Mouse (Mus musculus) liver, embryonic 13.5 days (tissue): ENCODE measurements around the gene Arhgap28. TPM values are rescaled to one million over a fixed set of nuclear protein-coding genes. Genes with fewer than 3 reads are reported as not detected.

ENCODE experiments used
- ATAC-seq: fragments of 200-750 bp; cut with Nextera tagmentation; 2 replicates; pipeline ENCODE4 v1.8.0; 2017; ENCODE audit warnings: low read depth, mild to moderate bottlenecking, moderate number of reproducible peaks, moderate library complexity
- DNase-seq: peaks from one replicate; pipeline ENCODE4 v3.0.0; 2022
- H3K27ac ChIP-seq: fragments of 300-500 bp; sonication (generic); 2 replicates; pipeline ENCODE4 v1.5.1; 2015; ENCODE audit warnings: moderate library complexity, mild to moderate bottlenecking, inconsistent platforms
- H3K27me3 ChIP-seq: fragments of 300-500 bp; sonication (generic); 2 replicates; pipeline ENCODE4 v1.6.1; 2015; ENCODE audit warnings: mild to moderate bottlenecking, inconsistent platforms
- H3K36me3 ChIP-seq: fragments of 300-500 bp; sonication (generic); 2 replicates; pipeline ENCODE4 v1.6.1; 2015; ENCODE audit warnings: mild to moderate bottlenecking, inconsistent platforms
- H3K4me1 ChIP-seq: fragments of 300-500 bp; sonication (generic); replicated peaks from 2 replicates; pipeline ENCODE4 v1.6.1; 2015; ENCODE audit warnings: inconsistent platforms
- H3K4me2 ChIP-seq: fragments of 300-500 bp; sonication (generic); 2 replicates; pipeline ENCODE4 v1.6.1; 2015; ENCODE audit warnings: inconsistent platforms, mild to moderate bottlenecking, moderate library complexity
- H3K4me3 ChIP-seq: fragments of 300-500 bp; sonication (generic); replicated peaks from 2 replicates; pipeline ENCODE4 v1.5.1; 2015; ENCODE audit warnings: mild to moderate bottlenecking, inconsistent platforms
- H3K9ac ChIP-seq: fragments of 300-500 bp; sonication (generic); 2 replicates; pipeline ENCODE4 v1.6.1; 2015; ENCODE audit warnings: mild to moderate bottlenecking, inconsistent platforms
- H3K9me3 ChIP-seq: fragments of 300-500 bp; sonication (generic); replicated peaks from 2 replicates; pipeline ENCODE4 v1.6.1; 2016; ENCODE audit warnings: inconsistent platforms
- WGBS: fragments of 180-500 bp; shearing (Covaris S2); methylation state at CpG from one replicate; pipeline ENCODE4 v1.1.7; 2015; ENCODE audit not compliant: insufficient replicate concordance; 5-methylcytosine and 5-hydroxymethylcytosine counted together
- polyA plus RNA-seq: library from polyadenylated mRNA; unstranded; fragments of >200 nt; fragmentation: Nextera tagmentation; extraction: Ambion mirVana; gene quantifications from 2 replicates; pipeline ENCODE4 v1.2.1, GENCODE M21; 2015

Gene Arhgap28
- polyA plus RNA-seq, 1 experiment from 2014 or later, result 1.8 TPM

- no peak overlapping the region for H3K4me2 ChIP-seq
- peaks cover 12% of the 10 kb centered on the region for H3K4me1 ChIP-seq
- DNase-seq (no peak), ATAC-seq (peak; percentile 59)
- 8% methylated on average over 15 of the region's 15 CpGs for WGBS
- no peak overlapping the region for H3K9ac ChIP-seq
- H3K27me3 ChIP-seq, result no peaks in the 10 kb centered on the region
- H3K4me3 ChIP-seq, result no peak overlapping the region
- no peaks in the 10 kb centered on the region for H3K9me3 ChIP-seq
- H3K36me3 ChIP-seq, result no peaks in the 10 kb centered on the region
- H3K27ac ChIP-seq, result no peak overlapping the region
These were observed 14.8 kb downstream of the Arhgap28 start for GRCm38 (mm10) chr17:67988920-67989621.

GRCm38 (mm10) chr17:67985532-67985931 is 18.4 kb downstream of the Arhgap28 start:
- ATAC-seq (no peak), DNase-seq (no peak)
- Histone ChIP-seq H3K4me1 (peaks cover 12% of the 10 kb centered on the region), H3K4me3 (no peak overlapping the region), H3K36me3 (no peaks in the 10 kb centered on the region), H3K27me3 (no peaks in the 10 kb centered on the region), H3K4me2 (no peak overlapping the region), H3K27ac (no peak overlapping the region), H3K9ac (no peak overlapping the region), H3K9me3 (no peaks in the 10 kb centered on the region)
- 43% methylated on average over 4 of the region's 4 CpGs for WGBS

- H3K4me1 ChIP-seq, result peaks cover 1% of the 10 kb centered on the region; the same call in 1 of the 2 replicates
- 66% methylated on average over 3 of the region's 3 CpGs for WGBS
- ATAC-seq (no peak), DNase-seq (no peak)
- no peak overlapping the region for H3K4me2 ChIP-seq
- no peak overlapping the region for H3K27ac ChIP-seq
- no peaks in the 10 kb centered on the region for H3K27me3 ChIP-seq
- no peaks in the 10 kb centered on the region for H3K36me3 ChIP-seq
- no peaks in the 10 kb centered on the region for H3K9me3 ChIP-seq
- H3K9ac ChIP-seq, result no peak overlapping the region
- H3K4me3 ChIP-seq, result no peak overlapping the region
These were observed 23.3 kb downstream of the Arhgap28 start for GRCm38 (mm10) chr17:67980573-67980972.

- H3K27me3 ChIP-seq, result no peaks in the 10 kb centered on the region
- no peaks in the 10 kb centered on the region for H3K36me3 ChIP-seq
- no peaks in the 10 kb centered on the region for H3K4me1 ChIP-seq
- no peak overlapping the region for H3K27ac ChIP-seq
- DNase-seq (no peak), ATAC-seq (no peak)
- no peak overlapping the region for H3K4me2 ChIP-seq
- 67% methylated on average over 5 of the region's 5 CpGs for WGBS
- no peak overlapping the region for H3K4me3 ChIP-seq
- no peak overlapping the region for H3K9ac ChIP-seq
- no peaks in the 10 kb centered on the region for H3K9me3 ChIP-seq
These were observed 24.7 kb downstream of the Arhgap28 start for GRCm38 (mm10) chr17:67979248-67979647.

- ATAC-seq, result no peak
- Histone ChIP-seq H3K9me3 (no peaks in the 10 kb centered on the region), H3K4me1 (no peaks in the 10 kb centered on the region), H3K9ac (no peak overlapping the region), H3K36me3 (no peaks in the 10 kb centered on the region), H3K27ac (no peak overlapping the region), H3K4me2 (no peak overlapping the region), H3K4me3 (no peak overlapping the region), H3K27me3 (no peaks in the 10 kb centered on the region)
- no peak for DNase-seq
- WGBS, result 46% methylated on average over 3 of the region's 3 CpGs
These were observed 25.1 kb downstream of the Arhgap28 start for GRCm38 (mm10) chr17:67978786-67979185.

GRCm38 (mm10) chr17:67976465-67976864 is 27.5 kb downstream of the Arhgap28 start:
- Histone ChIP-seq H3K4me1 (no peaks in the 10 kb centered on the region), H3K4me2 (no peak overlapping the region), H3K27me3 (no peaks in the 10 kb centered on the region), H3K9me3 (no peaks in the 10 kb centered on the region), H3K4me3 (no peak overlapping the region), H3K36me3 (no peaks in the 10 kb centered on the region), H3K27ac (no peak overlapping the region), H3K9ac (no peak overlapping the region)
- no peak for DNase-seq
- ATAC-seq, result no peak
- 42% methylated on average over 2 of the region's 2 CpGs for WGBS

GRCm38 (mm10) chr17:67976027-67976426 is 27.9 kb downstream of the Arhgap28 start:
- Histone ChIP-seq H3K9ac (no peak overlapping the region), H3K27me3 (no peaks in the 10 kb centered on the region), H3K27ac (no peak overlapping the region), H3K4me3 (no peak overlapping the region), H3K4me2 (no peak overlapping the region), H3K9me3 (no peaks in the 10 kb centered on the region), H3K36me3 (no peaks in the 10 kb centered on the region), H3K4me1 (no peaks in the 10 kb centered on the region)
- ATAC-seq (no peak), DNase-seq (no peak)

GRCm38 (mm10) chr17:67974679-67975078 is 29.2 kb downstream of the Arhgap28 start:
- WGBS, result 31% methylated on average over 2 of the region's 2 CpGs
- Histone ChIP-seq H3K4me2 (no peak overlapping the region), H3K36me3 (no peaks in the 10 kb centered on the region), H3K4me1 (no peaks in the 10 kb centered on the region), H3K27ac (no peak overlapping the region), H3K4me3 (no peak overlapping the region), H3K9ac (no peak overlapping the region), H3K9me3 (no peaks in the 10 kb centered on the region), H3K27me3 (no peaks in the 10 kb centered on the region)
- ATAC-seq (no peak), DNase-seq (no peak)

- no peaks in the 10 kb centered on the region for H3K9me3 ChIP-seq
- H3K36me3 ChIP-seq, result no peaks in the 10 kb centered on the region
- H3K9ac ChIP-seq, result no peak overlapping the region
- H3K27me3 ChIP-seq, result no peaks in the 10 kb centered on the region
- DNase-seq (no peak), ATAC-seq (no peak)
- H3K4me1 ChIP-seq, result no peaks in the 10 kb centered on the region
- 68% methylated on average over 8 of the region's 8 CpGs for WGBS
- no peak overlapping the region for H3K4me2 ChIP-seq
- H3K4me3 ChIP-seq, result no peak overlapping the region
- H3K27ac ChIP-seq, result no peak overlapping the region
These were observed 36.9 kb downstream of the Arhgap28 start for GRCm38 (mm10) chr17:67966853-67967540.

GRCm38 (mm10) chr17:67962858-67963257 is 41.1 kb downstream of the Arhgap28 start:
- no peaks in the 10 kb centered on the region for H3K9me3 ChIP-seq
- ATAC-seq, result no peak
- WGBS, result 56% methylated on average over 6 of the region's 6 CpGs

GRCm38 (mm10) chr17:67962020-67962419 is 41.9 kb downstream of the Arhgap28 start:
- Histone ChIP-seq H3K4me3 (no peak overlapping the region), H3K27ac (no peak overlapping the region), H3K4me2 (no peak overlapping the region), H3K36me3 (no peaks in the 10 kb centered on the region), H3K9me3 (no peaks in the 10 kb centered on the region), H3K9ac (no peak overlapping the region), H3K4me1 (no peaks in the 10 kb centered on the region), H3K27me3 (no peaks in the 10 kb centered on the region)
- WGBS, result 78% methylated on average over 8 of the region's 8 CpGs
- DNase-seq (no peak), ATAC-seq (no peak)

More at GRCm38 (mm10) chr17:67962858-67963257, 41.1 kb downstream of the Arhgap28 start:
- H3K9ac ChIP-seq, result no peak overlapping the region
- no peaks in the 10 kb centered on the region for H3K27me3 ChIP-seq
- no peak overlapping the region for H3K4me2 ChIP-seq
- H3K36me3 ChIP-seq, result no peaks in the 10 kb centered on the region
- H3K4me1 ChIP-seq, result no peaks in the 10 kb centered on the region
- H3K27ac ChIP-seq, result no peak overlapping the region
- DNase-seq, result no peak
- no peak overlapping the region for H3K4me3 ChIP-seq

- DNase-seq (no peak), ATAC-seq (no peak)
- Histone ChIP-seq H3K4me1 (no peaks in the 10 kb centered on the region), H3K4me3 (no peak overlapping the region), H3K9ac (no peak overlapping the region), H3K27me3 (no peaks in the 10 kb centered on the region), H3K27ac (no peak overlapping the region), H3K36me3 (no peaks in the 10 kb centered on the region), H3K4me2 (no peak overlapping the region), H3K9me3 (no peaks in the 10 kb centered on the region)
- WGBS, result 77% methylated on average over 7 of the region's 7 CpGs
These were observed 45.0 kb downstream of the Arhgap28 start for GRCm38 (mm10) chr17:67958909-67959308.
